Mouse (Mus musculus) MEL (cell line): ENCODE data around the gene Tnfrsf21. TPM values are rescaled to one million over a fixed set of nuclear protein-coding genes. Genes with fewer than 3 reads are reported as not detected.

ENCODE experiments used
- DNase-seq: peaks from one replicate; pipeline ENCODE4 v3.0.0; 2011; ENCODE audit warnings: low read depth, low spot score
- H3K27ac ChIP-seq: 2 replicates; pipeline ENCODE4 v1.5.1; 2012; ENCODE audit warnings: low read depth, mild to moderate bottlenecking, control low read depth, low read length, moderate library complexity; ENCODE audit not compliant: control insufficient read depth
- H3K27me3 ChIP-seq, 2 experiments: fragments of 150-350 bp in 1 of 2; sonication (generic) in 1 of 2; 2 replicates each; pipeline ENCODE4 v1.6.1; 2012; ENCODE audit warnings: low read length in 2 of 2, mild to moderate bottlenecking in 2 of 2, improper control_type of control experiment in 1 of 2, moderate library complexity in 1 of 2; ENCODE audit not compliant: insufficient read depth in 2 of 2, control insufficient read depth in 1 of 2
- H3K36me3 ChIP-seq, 2 experiments: 2 replicates each; pipeline ENCODE4 v1.6.1; 2012 to 2014; ENCODE audit warnings: low read length in 2 of 2, improper control_type of control experiment in 1 of 2, inconsistent platforms in 1 of 2, mild to moderate bottlenecking in 1 of 2; ENCODE audit not compliant: insufficient read depth in 2 of 2, control insufficient read depth in 1 of 2
- H3K4me1 ChIP-seq, 2 experiments: fragments of 150-350 bp in 1 of 2; sonication (generic) in 1 of 2; 2 replicates each; pipeline ENCODE4 v1.6.1; 2012; ENCODE audit warnings: low read length in 2 of 2, improper control_type of control experiment in 1 of 2, mild to moderate bottlenecking in 1 of 2; ENCODE audit not compliant: insufficient read depth in 2 of 2, control insufficient read depth in 1 of 2
- H3K4me3 ChIP-seq, 2 experiments: fragments of 150-350 bp in 1 of 2; sonication (generic) in 1 of 2; 2 replicates each; pipeline ENCODE4 v1.5.1; 2012; ENCODE audit warnings: low read depth in 2 of 2, low read length in 2 of 2, mild to moderate bottlenecking in 2 of 2, moderate library complexity in 2 of 2, control low read depth in 1 of 2, improper control_type of control experiment in 1 of 2; ENCODE audit not compliant: control insufficient read depth in 1 of 2, insufficient read depth in 1 of 2
- H3K79me2 ChIP-seq: 2 replicates; pipeline ENCODE4 v1.6.1; 2012; ENCODE audit warnings: mild to moderate bottlenecking, low read length, moderate library complexity; ENCODE audit not compliant: control insufficient read depth, poor library complexity, insufficient read depth
- H3K9ac ChIP-seq: 2 replicates; pipeline ENCODE4 v1.6.1; 2012; ENCODE audit warnings: low read depth, mild to moderate bottlenecking, control low read depth, low read length, moderate library complexity; ENCODE audit not compliant: control insufficient read depth, poor library complexity, severe bottlenecking
- H3K9me3 ChIP-seq: fragments of 150-350 bp; sonication (generic); replicated peaks from 2 replicates; pipeline ENCODE4 v1.6.1; 2012; ENCODE audit warnings: mild to moderate bottlenecking, low read length, improper control_type of control experiment, moderate library complexity; ENCODE audit not compliant: insufficient read depth
- BHLHE40 ChIP-seq: IDR thresholded peaks from 2 replicates; pipeline ENCODE4 v1.6.1; 2012; ENCODE audit warnings: low read depth, mild to moderate bottlenecking, inconsistent platforms, low read length, improper control_type of control experiment, borderline replicate concordance
- CHD1 ChIP-seq: IDR thresholded peaks from 2 replicates; pipeline ENCODE4 v1.6.1; 2012; ENCODE audit warnings: low read depth, mild to moderate bottlenecking, inconsistent platforms, low read length, improper control_type of control experiment
- E2F4 ChIP-seq: IDR thresholded peaks from 2 replicates; pipeline ENCODE4 v1.6.1; 2011; ENCODE audit warnings: low read depth, low read length, improper control_type of control experiment, borderline replicate concordance
- ELF1 ChIP-seq: IDR thresholded peaks from 2 replicates; pipeline ENCODE4 v1.6.1; 2014; ENCODE audit warnings: low read depth, mild to moderate bottlenecking, inconsistent platforms, low read length, improper control_type of control experiment, moderate library complexity
- EP300 ChIP-seq, 2 experiments: IDR thresholded peaks; 2 replicates each; pipeline ENCODE4 v1.6.1; 2011; ENCODE audit warnings: improper control_type of control experiment in 2 of 2, low read length in 2 of 2, low read depth in 1 of 2, mild to moderate bottlenecking in 1 of 2
- ETS1 ChIP-seq: IDR thresholded peaks from 2 replicates; pipeline ENCODE4 v1.6.1; 2012; ENCODE audit warnings: low read depth, mild to moderate bottlenecking, inconsistent platforms, low read length, improper control_type of control experiment, moderate library complexity
- GABPA ChIP-seq: IDR thresholded peaks from 2 replicates; pipeline ENCODE4 v1.6.1; 2012; ENCODE audit warnings: low read depth, mild to moderate bottlenecking, inconsistent platforms, low read length, improper control_type of control experiment, moderate library complexity
- JUND ChIP-seq: IDR thresholded peaks from 2 replicates; pipeline ENCODE4 v1.6.1; 2011; ENCODE audit warnings: low read depth, mild to moderate bottlenecking, improper control_type of control experiment, low read length
- MAFK ChIP-seq: IDR thresholded peaks from 2 replicates; pipeline ENCODE4 v1.6.1; 2011; ENCODE audit warnings: low read depth, mild to moderate bottlenecking, low read length, improper control_type of control experiment, borderline replicate concordance
- MAZ ChIP-seq: IDR thresholded peaks from 2 replicates; pipeline ENCODE4 v1.6.1; 2012; ENCODE audit warnings: low read depth, mild to moderate bottlenecking, inconsistent platforms, low read length, improper control_type of control experiment
- MEF2A ChIP-seq: IDR thresholded peaks from 2 replicates; pipeline ENCODE4 v1.6.1; 2014; ENCODE audit warnings: low read depth, mild to moderate bottlenecking, inconsistent platforms, low read length, improper control_type of control experiment; ENCODE audit not compliant: poor library complexity, insufficient replicate concordance, severe bottlenecking; ENCODE audit errors: extremely low read depth
- MYB ChIP-seq: IDR thresholded peaks from 2 replicates; pipeline ENCODE4 v1.6.1; 2011; ENCODE audit warnings: mild to moderate bottlenecking, low read depth, low read length, improper control_type of control experiment
- MYC ChIP-seq: IDR thresholded peaks from 2 replicates; pipeline ENCODE4 v1.6.1; 2011; ENCODE audit warnings: low read depth, mild to moderate bottlenecking, low read length, improper control_type of control experiment, moderate library complexity
- NELFE ChIP-seq: IDR thresholded peaks from 2 replicates; pipeline ENCODE4 v1.6.1; 2011; ENCODE audit warnings: low read depth, low read length, improper control_type of control experiment
- NRF1 ChIP-seq: IDR thresholded peaks from 2 replicates; pipeline ENCODE4 v1.6.1; 2014; ENCODE audit warnings: low read depth, mild to moderate bottlenecking, inconsistent platforms, low read length, improper control_type of control experiment, moderate library complexity; ENCODE audit not compliant: poor library complexity, insufficient read depth, severe bottlenecking
- RCOR1 ChIP-seq: IDR thresholded peaks from 2 replicates; pipeline ENCODE4 v1.6.1; 2012; ENCODE audit warnings: low read depth, mild to moderate bottlenecking, inconsistent platforms, low read length, improper control_type of control experiment
- TBP ChIP-seq: IDR thresholded peaks from 2 replicates; pipeline ENCODE4 v1.8.0; 2011; ENCODE audit warnings: low read depth, low read length, improper control_type of control experiment
- USF1 ChIP-seq: IDR thresholded peaks from 2 replicates; pipeline ENCODE4 v1.6.1; 2014; ENCODE audit warnings: low read depth, mild to moderate bottlenecking, inconsistent platforms, low read length, improper control_type of control experiment, moderate library complexity
- USF2 ChIP-seq, 2 experiments: IDR thresholded peaks; 2 replicates each; pipeline ENCODE4 v1.6.1; 2011 to 2012; ENCODE audit warnings: improper control_type of control experiment in 2 of 2, low read length in 2 of 2, borderline replicate concordance in 1 of 2, inconsistent platforms in 1 of 2, low read depth in 1 of 2, mild to moderate bottlenecking in 1 of 2; ENCODE audit not compliant: insufficient read depth in 1 of 2
- polyA plus RNA-seq, 2 experiments: library from polyadenylated mRNA; stranded (reverse) in 1 of 2; unstranded in 1 of 2; fragments of >175 nt in 1 of 2; fragments of >200 nt in 1 of 2; gene quantifications; 2 replicates each; pipeline versions ENCODE4 v1.2.1 to v1.2.4; 2012; ENCODE audit warnings: low replicate concordance in 2 of 2, low read depth in 1 of 2; ENCODE audit not compliant: insufficient read length in 2 of 2, insufficient read depth in 1 of 2, missing spikeins in 1 of 2
- total RNA-seq: library from RNA; depleted of rRNA; stranded (reverse); fragments of 300-350 nt; gene quantifications from 2 replicates; pipeline ENCODE4 v1.2.3, GENCODE M21; 2012

Gene Tnfrsf21
- total and polyA plus RNA-seq, 3 experiments = not detected

DNA sequence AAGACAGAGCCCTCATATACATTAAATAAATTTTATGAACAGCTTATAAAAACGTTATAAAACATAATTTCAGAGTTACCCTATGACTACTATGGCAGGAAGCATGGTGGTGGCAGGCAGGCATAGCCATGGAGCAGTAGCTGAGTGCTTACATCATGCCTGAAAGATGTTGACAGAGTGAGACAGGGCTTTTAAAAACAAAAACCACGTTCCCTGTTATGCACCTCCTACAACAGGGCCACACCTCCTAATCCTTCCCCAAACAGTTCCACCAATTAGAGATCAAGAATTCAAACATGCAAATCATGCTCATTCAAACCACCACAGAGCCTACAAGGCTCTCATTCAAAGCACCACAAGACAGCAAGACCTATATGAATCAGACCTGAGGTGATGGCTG is 77.9 kb downstream of the Tnfrsf21 start:
- Histone ChIP-seq H3K27me3 (no peaks in the 10 kb centered on the region), H3K4me1 (no peaks in the 10 kb centered on the region), H3K36me3 (no peaks in the 10 kb centered on the region), H3K9ac (no peak overlapping the region), H3K27ac (no peak overlapping the region), H3K9me3 (no peaks in the 10 kb centered on the region), H3K79me2 (no peaks in the 10 kb centered on the region), H3K4me3 (no peak overlapping the region)
- TF ChIP-seq BHLHE40 (no peak), GABPA (no peak), MYB (no peak), E2F4 (no peak), RCOR1 (no peak)
- no peak for DNase-seq

DNA sequence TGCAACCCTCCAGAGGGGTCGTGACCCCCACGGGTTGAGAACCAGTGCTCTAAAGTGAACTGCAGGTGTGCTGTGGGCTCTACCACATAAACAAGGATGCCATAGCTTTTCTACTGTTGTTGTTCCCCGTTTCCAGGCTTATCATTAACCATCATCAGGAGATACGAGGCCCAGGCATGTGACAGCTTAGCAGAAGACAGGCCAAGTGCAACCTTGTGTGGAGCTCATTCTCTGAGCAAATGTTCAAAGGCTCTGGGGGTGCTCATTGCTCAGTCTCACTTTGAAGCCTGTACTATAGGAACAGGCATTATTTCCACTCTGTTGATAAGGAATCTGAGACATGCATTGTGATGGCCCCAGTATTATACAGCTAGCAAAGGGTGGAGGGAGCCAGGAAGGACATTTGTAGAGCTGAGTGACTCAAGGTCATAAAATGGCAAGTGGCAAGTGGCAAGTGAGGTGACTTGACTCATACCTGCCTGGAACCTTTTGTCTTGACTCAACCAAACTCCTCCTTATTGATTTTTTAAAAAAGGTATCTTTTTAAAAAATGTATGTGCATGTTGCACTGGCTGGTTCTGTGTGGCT is 80.8 kb downstream of the Tnfrsf21 start:
- no peaks in the 10 kb centered on the region for H3K4me1 ChIP-seq
- H3K9me3 ChIP-seq = no peaks in the 10 kb centered on the region
- H3K79me2 ChIP-seq = no peaks in the 10 kb centered on the region
- no peak overlapping the region for H3K4me3 ChIP-seq
- H3K27me3 ChIP-seq = no peaks in the 10 kb centered on the region
- DNase-seq = no peak
- H3K9ac ChIP-seq = no peak overlapping the region
- no peaks in the 10 kb centered on the region for H3K36me3 ChIP-seq
- no peak overlapping the region for H3K27ac ChIP-seq
- no peak for TF ChIP-seq MEF2A
- TF ChIP-seq EP300 (IDR thresholded peaks at IDR 0.05; ENCODE audit: low read depth in 1 of 2, low read length in 2 of 2) = no peak
- TF ChIP-seq ETS1 = no peak
- TF ChIP-seq JUND = no peak
- no peak for TF ChIP-seq RCOR1

DNA sequence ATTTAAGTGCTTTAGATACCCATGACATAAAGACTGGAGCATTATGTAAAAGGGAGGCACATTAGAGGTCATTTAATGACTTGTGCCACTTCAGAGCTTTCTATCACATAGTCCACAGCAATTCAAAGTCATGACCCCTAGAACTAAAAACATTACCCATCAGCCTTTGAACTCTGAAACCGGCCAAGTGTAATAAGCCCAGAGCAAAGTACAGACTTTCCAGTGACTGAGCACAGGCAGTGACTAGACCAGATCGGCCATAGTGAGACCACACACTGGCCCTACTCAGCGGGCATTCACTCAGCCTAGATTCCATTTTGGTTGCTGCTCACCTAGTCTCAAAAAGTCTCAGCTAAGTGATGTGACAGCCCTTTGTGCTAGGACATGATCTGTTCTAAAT is 89.8 kb downstream of the Tnfrsf21 start:
- Histone ChIP-seq H3K36me3 (no peaks in the 10 kb centered on the region), H3K79me2 (no peaks in the 10 kb centered on the region), H3K27ac (no peak overlapping the region), H3K9ac (no peak overlapping the region), H3K27me3 (no peaks in the 10 kb centered on the region), H3K4me3 (no peak overlapping the region), H3K4me1 (no peaks in the 10 kb centered on the region), H3K9me3 (no peaks in the 10 kb centered on the region)
- TF ChIP-seq USF2 (IDR thresholded peaks at IDR 0.05; ENCODE audit: borderline replicate concordance in 1 of 2, insufficient read depth in 1 of 2, low read depth in 1 of 2, low read length in 2 of 2) (no peak), ELF1 (no peak), ETS1 (no peak), MYC (no peak), MAZ (no peak), NRF1 (no peak), TBP (no peak), MAFK (no peak), USF1 (no peak), EP300 (IDR thresholded peaks at IDR 0.05; ENCODE audit: low read depth in 1 of 2, low read length in 2 of 2) (no peak), E2F4 (no peak), CHD1 (no peak), NELFE (no peak), GABPA (no peak), MYB (no peak), MEF2A (no peak)
- no peak for DNase-seq
